Mouse (Mus musculus): Measurements from ENCODE around the gene Mef2a.

DNA sequence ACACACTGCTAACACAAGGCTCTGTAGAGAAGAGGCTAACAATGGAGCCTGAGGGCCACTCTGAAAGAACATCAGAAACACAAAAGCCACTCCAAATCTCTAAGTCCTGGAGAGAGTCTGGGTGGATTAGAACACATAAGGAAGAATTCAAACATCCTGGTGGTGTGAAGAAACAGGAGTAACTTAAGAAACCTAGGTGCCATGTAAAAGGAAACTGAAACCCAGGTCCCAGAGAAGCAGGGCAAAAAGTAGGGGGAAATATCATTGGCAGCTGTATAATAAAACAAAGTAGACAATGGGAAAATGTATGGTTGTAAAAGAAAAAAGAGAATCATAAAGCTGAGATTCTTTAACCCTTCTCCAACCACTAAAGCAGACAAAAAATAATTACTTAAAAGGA, 12.8 kb downstream of the Mef2a start:
- no peak for TF ChIP-seq MAFK (IDR thresholded peaks at IDR 0.05; ENCODE audit: insufficient read depth, low read depth, low read length)
- no peak for TF ChIP-seq ZC3H11A (IDR thresholded peaks at IDR 0.05; ENCODE audit: borderline replicate concordance, low read depth, low read length)
